Comparison of ENCODE assay signal across 12 mouse cellular contexts in genomic region chr1:95590108-95590507, GRCm38 (mm10).
DNase-seq lines count a peak whose midpoint lies in the region; TF ChIP-seq lines count a peak whose summit lies in the region.
"Had no signal": no experiment of that assay in that cellular context is flagged by ENCODE, and none has a peak within 500 bp of the region (broad histone marks: within the 10 kb centered on the region; RNA-seq: fewer than 3 reads in every experiment).

No protein-coding gene starts in this region.

- H3K4me1 ChIP-seq in heart, adult 2 months (ENCODE audit: control insufficient read depth, insufficient read depth, low read length) = no peaks in the 10 kb centered on the region; the same call in none of the 2 replicates
- H3K4me1 ChIP-seq in heart, embryonic 10.5 days = no peaks in the 10 kb centered on the region
- H3K4me1 ChIP-seq: hindbrain, embryonic 13.5 days; limb, embryonic 12.5 days; stomach, embryonic 15.5 days had no signal

- WGBS in heart, adult 2 months = 57% methylated on average over 2 of the region's 2 CpGs
- WGBS in heart, embryonic 10.5 days = 80% methylated on average over 2 of the region's 2 CpGs

- intact Hi-C loops in heart, adult 2 months (cut with DNase I) = loop anchor here (5.0 kb wide), 1 partner anchor 77 kb away; the partner anchor contains the start of gene St8sia4

- peak; percentile 16 to 49 for DNase-seq in heart, adult 2 months
- no peak for DNase-seq in heart, embryonic 10.5 days (ENCODE audit: low spot score)
- peak; percentile 4 for DNase-seq in urinary bladder, postnatal 14 days (ENCODE audit: low spot score)
- DNase-seq in urinary bladder, postnatal 25 days (ENCODE audit: low spot score) = no peak
- peak; percentile 20 to 55 for DNase-seq in lung, postnatal 4 days
- DNase-seq in cerebellum, adult 11-12 months = no peak
- DNase-seq in embryo, embryonic 11 days = no peak
- DNase-seq in frontal cortex, postnatal 25 days (ENCODE audit: low spot score in 2 of 2) = no peak

- no peak overlapping the region for H3K4me3 ChIP-seq in heart, adult 2 months
- no peak overlapping the region for H3K4me3 ChIP-seq in heart, embryonic 10.5 days
- H3K4me3 ChIP-seq: erythroblast, embryonic 14.5 days; hindbrain, embryonic 13.5 days; limb, embryonic 12.5 days; stomach, embryonic 15.5 days had no signal

- H3K27me3 ChIP-seq in heart, adult 2 months (ENCODE audit: control insufficient read depth, insufficient read depth, low read length) = no peaks in the 10 kb centered on the region
- no peaks in the 10 kb centered on the region for H3K27me3 ChIP-seq in heart, embryonic 10.5 days (ENCODE audit: insufficient read depth, poor library complexity, severe bottlenecking)
- H3K27me3 ChIP-seq: hindbrain, embryonic 13.5 days; limb, embryonic 12.5 days; stomach, embryonic 15.5 days had no signal

- TF ChIP-seq CTCF in heart, adult 2 months (IDR thresholded peaks at IDR 0.05) = no peak

- H3K79me2 ChIP-seq in heart, adult 2 months (replicated peaks; ENCODE audit: control insufficient read depth, insufficient read depth, low read length) = no peaks in the 10 kb centered on the region

- TF ChIP-seq POLR2A in heart, adult 2 months (IDR thresholded peaks at IDR 0.05; ENCODE audit: insufficient read depth, low read depth, low read length) = no peak

- no peak for TF ChIP-seq EP300 in heart, adult 2 months (IDR thresholded peaks at IDR 0.05; ENCODE audit: insufficient read depth, low read depth, low read length)

- peaks cover 14% of the 10 kb centered on the region; the same call in 1 of the 2 replicates for H3K36me3 ChIP-seq in heart, adult 2 months (ENCODE audit: control insufficient read depth, insufficient read depth, low read length)
- H3K36me3 ChIP-seq in heart, embryonic 10.5 days = no peaks in the 10 kb centered on the region
- H3K36me3 ChIP-seq: limb, embryonic 12.5 days; stomach, embryonic 15.5 days had no signal

- H3K27ac ChIP-seq in heart, adult 2 months = no peak overlapping the region
- no peak overlapping the region for H3K27ac ChIP-seq in heart, embryonic 10.5 days
- H3K27ac ChIP-seq: hindbrain, embryonic 13.5 days; limb, embryonic 12.5 days; stomach, embryonic 15.5 days had no signal

- no peaks in the 10 kb centered on the region for H3K9me3 ChIP-seq in heart, embryonic 10.5 days
- H3K9me3 ChIP-seq: hindbrain, embryonic 13.5 days; limb, embryonic 12.5 days; stomach, embryonic 15.5 days had no signal

- no peak overlapping the region for H3K9ac ChIP-seq in heart, adult 2 months (ENCODE audit: low read depth, low read length)
- H3K9ac ChIP-seq: hindbrain, embryonic 13.5 days; limb, embryonic 12.5 days; stomach, embryonic 15.5 days had no signal

Comparison
In these comparisons a context has a peak if more than half of its experiments do, and no peak if none do; other contexts are left out.
1. DNase-seq: peak in heart, adult 2 months (2 of 2), urinary bladder, postnatal 14 days (single experiment) and lung, postnatal 4 days (2 of 2); none in heart, embryonic 10.5 days (single experiment), urinary bladder, postnatal 25 days (single experiment), cerebellum, adult 11-12 months (single experiment), embryo, embryonic 11 days (single experiment) and frontal cortex, postnatal 25 days (0 of 2).